Mouse (Mus musculus) liver, postnatal 0 days (tissue): Measurements from ENCODE around the gene Csk.

Experiments used
- CTCF ChIP-seq: sonication (generic); IDR thresholded peaks from 2 replicates; pipeline ENCODE4 v1.5.1; 2016; ENCODE audit warnings: antibody characterized with exemption, low read depth
- EP300 ChIP-seq: IDR thresholded peaks from 2 replicates; pipeline ENCODE4 v1.6.1; 2016; ENCODE audit warnings: antibody characterized with exemption, low read depth, mild to moderate bottlenecking

DNA sequence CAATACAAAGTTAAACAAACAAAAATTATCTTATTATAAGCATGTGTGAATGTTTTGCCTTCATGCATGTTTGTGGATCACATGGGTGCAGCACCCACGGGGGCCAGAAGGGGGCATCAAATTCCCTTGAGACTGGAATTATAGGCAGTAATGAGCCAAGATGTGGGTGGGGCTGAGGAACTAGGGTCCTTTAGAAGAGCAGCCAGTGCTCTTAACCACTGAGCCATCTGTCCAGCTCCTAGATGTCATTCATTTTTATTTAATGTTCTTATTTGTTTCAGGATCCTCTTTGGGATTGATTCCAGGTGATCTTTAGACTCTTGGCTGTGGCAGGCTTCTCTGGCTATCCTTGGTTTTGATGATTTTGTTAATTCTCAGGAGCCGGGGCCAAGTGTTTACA is 34.7 kb upstream of the Csk start:
- TF ChIP-seq EP300, result no peak
- peak; percentile 65 for TF ChIP-seq CTCF
